Mouse (Mus musculus) testis, adult 2 months (tissue): Measurements from ENCODE around the gene Gm20661. TPM values are rescaled to one million over a fixed set of nuclear protein-coding genes. Genes with fewer than 3 reads are reported as not detected.

Experiments used
- H3K27ac ChIP-seq: fragments of 200-500 bp; 2 replicates; pipeline ENCODE4 v1.5.1; 2012; ENCODE audit warnings: low read depth, low read length; ENCODE audit not compliant: control insufficient read depth, insufficient read depth
- H3K27me3 ChIP-seq: fragments of 200-500 bp; 2 replicates; pipeline ENCODE4 v1.6.1; 2012; ENCODE audit warnings: mild to moderate bottlenecking, low read length, moderate library complexity; ENCODE audit not compliant: control insufficient read depth, insufficient read depth
- H3K36me3 ChIP-seq: fragments of 200-500 bp; 2 replicates; pipeline ENCODE4 v1.6.1; 2012; ENCODE audit warnings: mild to moderate bottlenecking, low read length; ENCODE audit not compliant: control insufficient read depth, insufficient read depth
- H3K4me1 ChIP-seq: fragments of 200-500 bp; 2 replicates; pipeline ENCODE4 v1.6.1; 2012; ENCODE audit warnings: low read length; ENCODE audit not compliant: control insufficient read depth, insufficient read depth
- H3K4me3 ChIP-seq: fragments of 200-500 bp; 2 replicates; pipeline ENCODE4 v1.5.1; 2012; ENCODE audit warnings: low read depth, mild to moderate bottlenecking, low read length, moderate library complexity, mixed read lengths; ENCODE audit not compliant: control insufficient read depth
- CTCF ChIP-seq: fragments of 200-500 bp; IDR thresholded peaks from 2 replicates; pipeline ENCODE4 v1.5.1; 2012; ENCODE audit warnings: low read depth, mild to moderate bottlenecking, inconsistent platforms, low read length, moderate library complexity; ENCODE audit not compliant: control insufficient read depth, insufficient read depth, insufficient replicate concordance
- POLR2A ChIP-seq: fragments of 200-500 bp; IDR thresholded peaks from 2 replicates; pipeline ENCODE4 v1.6.1; 2012; ENCODE audit warnings: low read depth, mild to moderate bottlenecking, inconsistent platforms, low read length, moderate library complexity; ENCODE audit not compliant: control insufficient read depth
- polyA plus RNA-seq: library from polyadenylated mRNA; depleted of rRNA; stranded (reverse); fragments of >200 nt; gene quantifications from 2 replicates; pipeline ENCODE4 v1.2.3, GENCODE M21; 2012

Gm20661 gene
- polyA plus RNA-seq, 1 experiment = not detected

GRCm38 (mm10) chr9:107949184-107949921 is 33.5 kb upstream of the Gm20661 start:
- no peaks in the 10 kb centered on the region for H3K36me3 ChIP-seq
- H3K4me1 ChIP-seq = peaks cover 6% of the 10 kb centered on the region
- no peaks in the 10 kb centered on the region for H3K27me3 ChIP-seq
- TF ChIP-seq CTCF = no peak
- no peak for TF ChIP-seq POLR2A
- H3K4me3 ChIP-seq = no peak overlapping the region
- no peak overlapping the region for H3K27ac ChIP-seq

- Histone ChIP-seq H3K36me3 (no peaks in the 10 kb centered on the region), H3K4me1 (peaks cover 6% of the 10 kb centered on the region), H3K27ac (peak within 1 kb of the TSS; percentile 88), H3K4me3 (peak within 1 kb of the TSS; percentile 86), H3K27me3 (no peaks in the 10 kb centered on the region)
- TF ChIP-seq CTCF (no peak), POLR2A (no peak)
Measured at GRCm38 (mm10) chr9:107949922-107950235, 33.0 kb upstream of the Gm20661 start, which contains the start of gene Traip. Gene Traip (plus strand): TSS chr9:107950136.

- TF ChIP-seq POLR2A (peak; percentile 75), CTCF (no peak; the same call in 1 of the 2 replicates)
- no peaks in the 10 kb centered on the region for H3K36me3 ChIP-seq
- no peaks in the 10 kb centered on the region for H3K27me3 ChIP-seq
- H3K4me3 ChIP-seq = peak overlapping the region; percentile 86
- H3K4me1 ChIP-seq = peaks cover 6% of the 10 kb centered on the region
- H3K27ac ChIP-seq = peak overlapping the region; percentile 88
Measured at GRCm38 (mm10) chr9:107950460-107951355, 32.1 kb upstream of the Gm20661 start.

GRCm38 (mm10) chr9:107955613-107956289 is 27.1 kb upstream of the Gm20661 start:
- peaks cover 3% of the 10 kb centered on the region; the same call in 1 of the 2 replicates for H3K4me1 ChIP-seq
- no peak overlapping the region for H3K27ac ChIP-seq
- H3K36me3 ChIP-seq = peaks cover 1% of the 10 kb centered on the region
- no peak overlapping the region for H3K4me3 ChIP-seq
- TF ChIP-seq POLR2A = no peak
- no peak for TF ChIP-seq CTCF
- H3K27me3 ChIP-seq = no peaks in the 10 kb centered on the region

- Histone ChIP-seq H3K4me1 (no peaks in the 10 kb centered on the region), H3K36me3 (peaks cover 1% of the 10 kb centered on the region), H3K27ac (no peak overlapping the region), H3K4me3 (no peak overlapping the region), H3K27me3 (no peaks in the 10 kb centered on the region)
- TF ChIP-seq POLR2A (no peak), CTCF (no peak)
Measured at GRCm38 (mm10) chr9:107957141-107957540, 25.7 kb upstream of the Gm20661 start.

- H3K36me3 ChIP-seq = peaks cover 1% of the 10 kb centered on the region
- no peaks in the 10 kb centered on the region for H3K27me3 ChIP-seq
- H3K4me3 ChIP-seq = no peak overlapping the region
- no peaks in the 10 kb centered on the region for H3K4me1 ChIP-seq
- H3K27ac ChIP-seq = no peak overlapping the region
- TF ChIP-seq POLR2A (no peak), CTCF (no peak)
Measured at GRCm38 (mm10) chr9:107959896-107960295, 23.0 kb upstream of the Gm20661 start.

- TF ChIP-seq POLR2A (no peak), CTCF (no peak)
- no peaks in the 10 kb centered on the region for H3K27me3 ChIP-seq
- no peak overlapping the region for H3K4me3 ChIP-seq
- peaks cover 1% of the 10 kb centered on the region for H3K36me3 ChIP-seq
- H3K4me1 ChIP-seq = no peaks in the 10 kb centered on the region
- no peak overlapping the region for H3K27ac ChIP-seq
Measured at GRCm38 (mm10) chr9:107960928-107961327, 21.9 kb upstream of the Gm20661 start.
